Mouse (Mus musculus): ENCODE measurements around the gene E130311K13Rik. TPM values are rescaled to one million over a fixed set of nuclear protein-coding genes. Genes with fewer than 3 reads are reported as not detected.

E130311K13Rik gene
- total and polyA plus RNA-seq, 3 experiments = 3.9 to 4.0 TPM; not detected in 1

- Histone ChIP-seq H3K27ac (ENCODE audit: control insufficient read depth, low read depth, low read length) (no peak overlapping the region), H3K9me3 (replicated peaks; ENCODE audit: insufficient read depth, low read length) (no peaks in the 10 kb centered on the region), H3K27me3 (ENCODE audit: control insufficient read depth in 1 of 2, insufficient read depth in 2 of 2, low read length in 2 of 2) (peaks cover 0 to 1% of the 10 kb centered on the region in 2 experiments; a peak in 1 of 4 replicates), H3K36me3 (ENCODE audit: control insufficient read depth in 1 of 2, insufficient read depth in 2 of 2, low read length in 2 of 2) (no peaks in the 10 kb centered on the region), H3K4me1 (ENCODE audit: control insufficient read depth in 1 of 2, insufficient read depth in 2 of 2, low read length in 2 of 2) (no peaks in the 10 kb centered on the region), H3K9ac (ENCODE audit: control insufficient read depth, low read depth, low read length, poor library complexity, severe bottlenecking) (no peak overlapping the region), H3K4me3 (ENCODE audit: control insufficient read depth in 1 of 2, insufficient read depth in 1 of 2, low read depth in 2 of 2, low read length in 2 of 2) (no peak overlapping the region), H3K79me2 (ENCODE audit: control insufficient read depth, insufficient read depth, low read length, poor library complexity) (no peaks in the 10 kb centered on the region)
- TF ChIP-seq RAD21 (IDR thresholded peaks at IDR 0.05; ENCODE audit: low read depth, low read length) = no peak
- no peak for TF ChIP-seq MEF2A (IDR thresholded peaks at IDR 0.05; ENCODE audit: extremely low read depth, insufficient replicate concordance, low read depth, low read length, poor library complexity, severe bottlenecking)
- no peak for TF ChIP-seq SMC3 (IDR thresholded peaks at IDR 0.05; ENCODE audit: low read depth, low read length)
- no peak for TF ChIP-seq KAT2A (conservative IDR thresholded peaks at IDR 0.05; ENCODE audit: low read depth, low read length)
- no peak for TF ChIP-seq USF2 (IDR thresholded peaks at IDR 0.05; ENCODE audit: borderline replicate concordance in 1 of 2, insufficient read depth in 1 of 2, low read depth in 1 of 2, low read length in 2 of 2)
- TF ChIP-seq ZNF384 (IDR thresholded peaks at IDR 0.05; ENCODE audit: low read depth, low read length) = no peak
- no peak for TF ChIP-seq NRF1 (IDR thresholded peaks at IDR 0.05; ENCODE audit: insufficient read depth, low read depth, low read length, poor library complexity, severe bottlenecking)
- DNase-seq (ENCODE audit: low read depth, low spot score) = no peak
These were observed 33.0 kb downstream of the E130311K13Rik start for GRCm38 (mm10) chr3:63896303-63896702.

GRCm38 (mm10) chr3:63895786-63896185 lies 33.5 kb downstream of the E130311K13Rik start:
- Histone ChIP-seq H3K9ac (ENCODE audit: control insufficient read depth, low read depth, low read length, poor library complexity, severe bottlenecking) (no peak overlapping the region), H3K27ac (ENCODE audit: control insufficient read depth, low read depth, low read length) (no peak overlapping the region), H3K79me2 (ENCODE audit: control insufficient read depth, insufficient read depth, low read length, poor library complexity) (no peaks in the 10 kb centered on the region), H3K4me3 (ENCODE audit: control insufficient read depth in 1 of 2, insufficient read depth in 1 of 2, low read depth in 2 of 2, low read length in 2 of 2) (no peak overlapping the region), H3K4me1 (ENCODE audit: control insufficient read depth in 1 of 2, insufficient read depth in 2 of 2, low read length in 2 of 2) (no peaks in the 10 kb centered on the region), H3K9me3 (replicated peaks; ENCODE audit: insufficient read depth, low read length) (no peaks in the 10 kb centered on the region), H3K27me3 (ENCODE audit: control insufficient read depth in 1 of 2, insufficient read depth in 2 of 2, low read length in 2 of 2) (peaks cover 0 to 1% of the 10 kb centered on the region in 2 experiments; a peak in 1 of 4 replicates), H3K36me3 (ENCODE audit: control insufficient read depth in 1 of 2, insufficient read depth in 2 of 2, low read length in 2 of 2) (no peaks in the 10 kb centered on the region)
- DNase-seq (ENCODE audit: low read depth, low spot score) = no peak
- TF ChIP-seq MAFK (IDR thresholded peaks at IDR 0.05; ENCODE audit: borderline replicate concordance, low read depth, low read length) (no peak), TAL1 (IDR thresholded peaks at IDR 0.05; ENCODE audit: low read length) (no peak), MXI1 (IDR thresholded peaks at IDR 0.05; ENCODE audit: low read depth, low read length) (no peak), ZMIZ1 (IDR thresholded peaks at IDR 0.05; ENCODE audit: low read depth, low read length) (no peak), ELF1 (IDR thresholded peaks at IDR 0.05; ENCODE audit: low read depth, low read length) (no peak), SMC3 (IDR thresholded peaks at IDR 0.05; ENCODE audit: low read depth, low read length) (no peak), ETS1 (IDR thresholded peaks at IDR 0.05; ENCODE audit: low read depth, low read length) (no peak), RAD21 (IDR thresholded peaks at IDR 0.05; ENCODE audit: low read depth, low read length) (no peak), MEF2A (IDR thresholded peaks at IDR 0.05; ENCODE audit: extremely low read depth, insufficient replicate concordance, low read depth, low read length, poor library complexity, severe bottlenecking) (no peak)

Measured in MEL (cell line).